Mouse (Mus musculus): Measurements from ENCODE around the gene Slc39a9. TPM values are rescaled to one million over a fixed set of nuclear protein-coding genes. Genes with fewer than 3 reads are reported as not detected.
A peak's percentile ranks its signal among the peaks of the same experiment; 100 is the strongest.

The Slc39a9 gene
- total RNA-seq, 2 experiments from 2014 or later = 41.2 to 42.7 TPM

GRCm38 (mm10) chr12:80646377-80646776 is 2.7 kb downstream of the Slc39a9 start:
- DNase-seq (ENCODE audit: low spot score in 2 of 2) = no peak

GRCm38 (mm10) chr12:80653951-80654658 is 10.4 kb downstream of the Slc39a9 start:
- no peak for DNase-seq (ENCODE audit: low spot score in 2 of 2)

DNA sequence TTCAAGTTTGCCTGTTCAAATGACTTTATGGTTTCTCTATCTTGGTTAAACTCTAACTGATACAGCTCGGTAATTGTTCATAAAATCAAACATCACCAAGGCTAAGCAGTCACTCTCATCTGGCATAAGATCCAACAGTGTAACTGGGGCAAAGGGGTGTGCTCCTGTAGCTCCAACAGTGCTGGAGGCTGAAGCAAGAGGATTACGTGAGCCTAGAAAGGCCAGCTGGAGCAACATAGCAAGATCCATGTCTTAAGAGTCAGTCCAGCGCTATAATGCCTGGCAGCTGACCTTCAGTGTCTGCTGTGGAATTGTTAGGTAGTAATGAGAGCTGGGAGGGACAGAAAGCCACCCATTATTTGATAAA is 11.0 kb downstream of the Slc39a9 start:
- DNase-seq (ENCODE audit: low spot score in 2 of 2) = no peak

- DNase-seq (ENCODE audit: low spot score in 2 of 2) = no peak
Observed at GRCm38 (mm10) chr12:80658661-80659060, 15.0 kb downstream of the Slc39a9 start.

DNA sequence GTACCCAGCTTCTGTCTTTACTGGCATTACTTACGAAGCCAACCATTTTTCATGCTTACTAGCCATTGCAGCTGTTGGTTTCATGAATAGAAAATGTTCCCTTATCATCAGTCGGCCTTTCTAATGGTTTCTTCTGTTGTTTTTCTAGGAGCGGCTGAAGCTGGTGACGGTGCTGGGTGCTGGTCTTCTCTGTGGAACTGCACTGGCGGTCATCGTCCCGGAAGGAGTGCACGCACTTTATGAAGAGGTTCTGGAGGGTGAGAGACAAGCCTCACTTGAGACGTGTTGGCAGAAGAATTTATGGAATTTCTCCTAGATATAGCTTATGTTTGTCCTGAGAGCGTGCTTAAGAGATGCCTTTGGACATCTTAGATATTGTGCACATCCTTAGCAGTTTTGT is 18.6 kb downstream of the Slc39a9 start:
- no peak for DNase-seq (ENCODE audit: low spot score in 2 of 2)

GRCm38 (mm10) chr12:80663935-80664334 is 20.3 kb downstream of the Slc39a9 start:
- no peak for DNase-seq (ENCODE audit: low spot score in 2 of 2)

GRCm38 (mm10) chr12:80668391-80668790 is 24.7 kb downstream of the Slc39a9 start:
- DNase-seq (ENCODE audit: low spot score in 2 of 2) = no peak

DNA sequence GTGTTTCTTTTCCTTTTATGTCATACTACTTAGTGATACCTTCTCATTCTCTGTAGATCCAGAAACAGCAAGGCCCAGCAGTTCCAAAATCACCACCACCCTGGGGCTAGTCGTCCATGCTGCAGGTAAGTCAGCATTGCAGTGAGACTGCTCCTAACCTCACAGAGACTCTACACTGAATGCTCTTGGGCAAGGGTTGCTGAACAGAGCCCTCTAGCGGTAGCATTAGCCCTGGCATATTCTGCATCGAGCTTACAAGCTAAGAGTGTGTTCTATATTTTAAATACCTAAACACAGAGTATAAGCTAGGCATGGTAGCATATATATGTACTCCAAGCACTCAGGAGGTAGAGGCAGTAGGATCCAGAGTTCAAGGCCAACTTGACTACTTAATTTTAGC is 29.5 kb downstream of the Slc39a9 start:
- DNase-seq (ENCODE audit: low spot score in 2 of 2) = peak; percentile 51 to 66

DNA sequence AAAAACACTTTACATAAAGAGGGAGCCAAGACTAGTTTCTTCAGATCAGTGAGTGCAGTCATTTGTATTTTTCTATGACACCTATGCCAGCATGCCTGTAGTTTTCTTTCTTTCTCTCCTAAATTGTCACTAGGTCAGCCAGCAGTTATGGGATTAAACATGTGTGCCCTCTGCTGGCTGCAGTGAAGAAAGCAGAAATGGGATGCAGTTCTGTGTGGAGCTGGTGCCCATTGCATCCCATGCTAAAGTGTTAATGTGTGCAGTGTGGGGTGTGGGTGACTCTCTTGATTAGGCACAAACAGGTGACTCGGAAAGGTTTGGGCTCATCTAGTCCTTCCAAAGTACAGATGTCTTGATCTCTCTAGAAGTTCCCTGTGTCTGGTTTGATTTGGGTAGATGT is 37.7 kb downstream of the Slc39a9 start:
- DNase-seq (ENCODE audit: low spot score in 2 of 2) = peak in 1 of 2 experiments; percentile 52

GRCm38 (mm10) chr12:80683554-80683953 is 39.9 kb downstream of the Slc39a9 start:
- DNase-seq (ENCODE audit: low spot score in 2 of 2) = no peak

DNA sequence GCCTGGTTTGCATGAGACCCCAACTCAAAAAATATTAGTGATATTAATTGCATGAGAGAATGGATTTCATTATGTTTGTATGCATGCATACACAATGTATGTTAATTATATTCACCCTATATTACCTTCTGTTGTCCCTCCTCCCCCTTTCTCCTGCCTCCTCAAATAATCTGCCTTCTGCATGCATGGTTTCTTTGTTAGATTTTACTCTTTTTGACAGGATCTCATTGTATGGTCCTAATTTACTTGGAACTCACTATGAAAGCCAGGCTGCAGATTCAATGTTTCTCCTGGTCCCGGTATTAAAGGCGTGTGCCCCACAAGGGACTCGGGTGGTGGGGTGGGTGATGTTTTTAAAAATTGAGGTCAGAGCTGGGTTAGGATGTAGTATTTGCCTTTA is 40.6 kb downstream of the Slc39a9 start:
- DNase-seq (ENCODE audit: low spot score in 2 of 2) = no peak

DNA sequence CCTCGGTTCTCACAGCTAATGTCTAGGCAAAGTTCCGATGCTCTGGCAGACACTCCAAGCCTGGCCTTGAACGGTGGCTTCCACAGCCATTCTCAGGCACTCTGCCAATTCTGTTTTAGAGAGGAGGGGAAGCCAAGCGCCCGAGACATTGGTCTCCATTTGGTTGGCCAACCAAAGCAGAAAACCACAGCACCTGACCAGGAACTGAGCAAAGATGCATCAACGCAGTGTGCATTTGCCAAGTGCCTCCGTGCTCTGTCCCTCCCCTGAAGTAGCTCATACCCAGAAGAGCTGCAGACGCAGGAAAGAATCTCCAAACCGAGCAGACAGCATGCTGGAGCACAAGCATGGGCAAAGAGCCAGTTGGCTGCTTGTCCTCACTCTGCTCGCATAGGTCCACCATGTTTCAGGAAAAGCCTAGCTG is 44.1 kb downstream of the Slc39a9 start:
- peak in 1 of 2 experiments; percentile 44 for DNase-seq (ENCODE audit: low spot score in 2 of 2)

DNA sequence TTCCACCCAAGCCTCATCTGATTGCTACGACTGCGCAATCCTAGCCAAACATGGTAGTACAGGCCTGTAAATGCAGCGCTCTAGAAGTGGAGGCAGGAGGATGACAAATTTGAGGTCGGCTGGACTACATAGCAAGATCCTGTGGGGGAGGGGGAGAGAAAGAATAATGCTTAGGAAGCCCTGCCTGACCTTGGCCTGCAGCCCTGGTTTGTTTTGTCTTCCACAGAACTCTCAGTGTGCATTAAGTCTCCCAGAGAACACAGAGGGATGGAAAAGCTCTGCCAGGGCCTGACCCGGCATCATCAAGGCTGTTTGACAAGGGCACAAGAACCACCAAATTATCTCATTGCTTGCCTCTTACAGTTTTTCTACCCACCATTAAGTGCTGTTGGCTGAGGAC is 46.0 kb downstream of the Slc39a9 start:
- DNase-seq (ENCODE audit: low spot score in 2 of 2) = no peak

DNA sequence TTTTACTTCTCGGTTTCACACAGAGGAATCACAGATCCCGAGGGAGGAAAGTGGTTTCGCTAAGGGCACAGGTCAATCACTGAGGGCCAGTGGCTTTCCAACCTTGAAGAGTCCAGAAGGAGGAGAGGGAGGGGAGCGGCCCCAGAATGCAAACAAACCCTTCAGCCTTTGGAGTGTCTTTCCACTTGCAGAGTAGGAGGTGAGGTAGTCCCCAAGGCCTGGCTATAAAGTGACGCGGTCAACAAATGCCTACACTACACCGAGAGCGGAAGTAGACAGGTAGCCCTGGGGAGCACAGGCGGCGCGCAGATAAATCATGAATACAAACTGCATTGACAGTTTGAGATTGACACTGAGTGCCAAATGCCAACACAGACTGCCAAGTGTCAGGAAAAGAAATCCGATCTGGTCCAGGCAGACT is 48.0 kb downstream of the Slc39a9 start:
- no peak for DNase-seq (ENCODE audit: low spot score in 2 of 2)

DNA sequence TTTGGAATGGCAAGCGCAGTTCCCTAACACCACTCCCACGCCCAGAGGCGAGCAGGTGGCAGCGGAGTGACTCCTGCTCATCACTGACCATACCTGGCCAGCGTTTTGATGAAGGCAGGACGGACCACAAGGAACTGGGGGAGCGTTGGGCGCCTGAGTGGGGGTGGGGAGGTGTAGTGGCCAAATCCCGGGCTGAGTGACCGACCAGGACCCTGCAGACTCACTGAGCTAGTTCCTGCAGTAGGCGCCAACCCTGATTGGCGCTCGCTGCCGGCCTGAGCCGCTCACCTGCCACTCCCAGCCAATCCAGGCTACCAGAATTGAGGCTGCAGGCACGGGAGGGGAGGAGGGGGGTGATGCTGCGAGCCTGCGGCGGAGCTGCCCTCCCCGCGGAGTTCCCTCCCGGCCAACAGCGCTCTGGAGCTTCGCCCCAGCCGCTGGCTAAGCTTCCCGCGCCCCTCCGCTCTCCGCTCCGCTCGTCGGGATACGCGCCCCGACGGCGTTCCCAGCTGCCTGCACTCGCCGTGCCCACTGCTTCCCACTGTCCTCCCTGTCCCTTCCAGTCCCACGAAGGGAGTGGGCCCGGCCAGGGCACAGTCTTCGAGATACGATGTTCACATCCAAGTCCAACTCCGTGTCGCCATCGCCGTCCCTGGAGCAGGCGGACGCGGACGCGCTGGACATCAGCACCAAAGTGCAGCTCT is 48.7 kb downstream of the Slc39a9 start, which contains the start of gene Plekhd1:
TSS of gene Plekhd1 (plus strand) at position 323 of the 704 bp plus-strand sequence.
- DNase-seq (ENCODE audit: low spot score in 2 of 2) = no peak

- no peak for DNase-seq (ENCODE audit: low spot score in 2 of 2)
Observed at GRCm38 (mm10) chr12:80693700-80694099, 50.0 kb downstream of the Slc39a9 start.

- DNase-seq (ENCODE audit: low spot score in 2 of 2) = no peak
Observed at GRCm38 (mm10) chr12:80695004-80695403, 51.3 kb downstream of the Slc39a9 start.

- DNase-seq (ENCODE audit: low spot score in 2 of 2) = no peak
Observed at GRCm38 (mm10) chr12:80698526-80699143, 55.0 kb downstream of the Slc39a9 start.

DNA sequence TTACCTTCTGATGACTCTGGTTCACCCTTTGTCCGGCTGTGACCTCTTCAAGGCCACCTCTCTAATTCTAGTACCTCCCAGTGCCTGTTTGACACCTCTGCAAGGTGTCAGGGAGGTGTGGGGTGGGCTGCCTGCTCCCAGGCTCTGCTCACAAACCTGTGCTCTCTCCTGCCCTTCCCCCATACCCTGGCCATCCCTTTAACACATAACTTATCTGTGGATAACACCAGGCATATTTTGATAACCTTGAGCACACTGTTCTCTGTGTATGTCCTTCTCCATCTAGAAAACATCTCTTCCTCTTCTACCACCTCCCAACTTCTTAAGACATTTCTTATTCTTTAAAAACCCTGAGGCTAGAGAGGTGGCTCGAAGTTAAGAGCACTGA is 55.5 kb downstream of the Slc39a9 start:
- no peak for DNase-seq (ENCODE audit: low spot score in 2 of 2)

GRCm38 (mm10) chr12:80701332-80701731 is 57.6 kb downstream of the Slc39a9 start:
- no peak for DNase-seq (ENCODE audit: low spot score in 2 of 2)

DNA sequence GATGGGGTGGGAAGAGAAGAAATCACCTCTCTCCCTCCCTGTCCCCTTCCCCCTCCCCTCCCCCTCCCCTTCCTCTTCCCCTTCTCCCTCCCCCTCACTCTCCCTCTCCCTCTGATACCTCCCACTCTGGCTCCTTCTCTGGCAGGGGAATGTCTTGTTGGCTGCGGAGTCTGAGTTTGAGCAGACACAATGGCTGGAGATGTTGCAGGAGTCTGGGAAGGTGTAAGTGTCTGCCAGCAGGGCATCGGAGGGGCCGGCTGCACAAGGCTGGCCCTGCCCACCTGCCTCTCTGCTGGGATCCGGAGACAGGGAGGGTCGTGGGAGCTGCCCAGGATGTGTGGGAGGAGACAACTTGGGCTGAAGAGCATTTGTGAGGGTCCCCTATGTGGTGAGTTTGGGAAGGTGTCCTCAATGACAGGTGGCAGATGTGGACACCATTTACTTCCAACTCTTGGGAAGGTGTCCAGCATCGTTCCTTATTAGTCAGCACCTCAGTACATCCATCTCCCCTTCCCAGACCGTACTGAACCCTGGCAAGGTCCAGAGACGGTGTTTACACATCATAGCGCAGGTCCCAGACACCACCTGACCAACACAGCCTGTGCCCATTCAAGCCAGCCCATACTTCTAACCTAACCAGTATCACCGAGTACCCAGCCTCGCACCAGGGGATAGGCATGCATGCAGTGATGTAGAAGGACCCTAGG is 62.7 kb downstream of the Slc39a9 start:
- DNase-seq (ENCODE audit: low spot score in 2 of 2) = no peak
